Mouse (Mus musculus): ENCODE results near the gene Dnase1l2. TPM values are rescaled to one million over a fixed set of nuclear protein-coding genes. Genes with fewer than 3 reads are reported as not detected.

Gene Dnase1l2
- polyA plus RNA-seq, 1 experiment from 2014 or later = 1.4 TPM

GRCm38 (mm10) chr17:24478663-24479380 is 35.9 kb upstream of the Dnase1l2 start, which contains the start of gene Mlst8:
Mlst8 (minus strand) TSS chr17:24479078.
- ATAC-seq (peak; percentile 97), DNase-seq (ENCODE audit: low spot score) (peak; percentile 99)
- H3K27me3 ChIP-seq (replicated peaks; ENCODE audit: insufficient read depth, low read length) = no peaks in the 10 kb centered on the region
- H3K9ac ChIP-seq (replicated peaks; ENCODE audit: low read depth) = peak within 1 kb of the TSS; percentile 76
- H3K4me2 ChIP-seq (replicated peaks; ENCODE audit: low read depth, low read length) = peak within 1 kb of the TSS; percentile 49
- no peaks in the 10 kb centered on the region for H3K9me3 ChIP-seq (ENCODE audit: low read length)
- TF ChIP-seq CTCF (IDR thresholded peaks at IDR 0.05) (peak; percentile 91), EP300 (IDR thresholded peaks at IDR 0.05) (0 out of 2 replicates have a peak, but pooled peaks have one; percentile 40)
- peaks cover 17% of the 10 kb centered on the region; the same call in 1 of the 2 replicates for H3K36me3 ChIP-seq (ENCODE audit: insufficient read depth, low read length)
- 3% methylated on average over 48 of the region's 48 CpGs for WGBS
- H3K27ac ChIP-seq (ENCODE audit: low read length) = peak within 1 kb of the TSS; percentile 93
- peaks cover 8% of the 10 kb centered on the region; the same call in 1 of the 2 replicates for H3K4me1 ChIP-seq (ENCODE audit: insufficient read depth, low read depth, low read length)
- peak within 1 kb of the TSS; percentile 91 for H3K4me3 ChIP-seq (ENCODE audit: low read depth, low read length)

- Histone ChIP-seq H3K9ac (replicated peaks; ENCODE audit: low read depth) (peak overlapping the region; percentile 5; the same call in 1 of the 2 replicates), H3K27ac (ENCODE audit: low read length) (no peak overlapping the region), H3K4me3 (ENCODE audit: low read depth, low read length) (peak overlapping the region; percentile 91), H3K27me3 (replicated peaks; ENCODE audit: insufficient read depth, low read length) (no peaks in the 10 kb centered on the region), H3K4me1 (ENCODE audit: insufficient read depth, low read depth, low read length) (peaks cover 8% of the 10 kb centered on the region; the same call in 1 of the 2 replicates), H3K9me3 (ENCODE audit: low read length) (no peaks in the 10 kb centered on the region), H3K36me3 (ENCODE audit: insufficient read depth, low read length) (peaks cover 17% of the 10 kb centered on the region; the same call in 1 of the 2 replicates), H3K4me2 (replicated peaks; ENCODE audit: low read depth, low read length) (peak overlapping the region; percentile 49)
- DNase-seq (ENCODE audit: low spot score) (peak; percentile 19), ATAC-seq (no peak)
- WGBS = 42% methylated on average over 11 of the region's 11 CpGs
- TF ChIP-seq CTCF (IDR thresholded peaks at IDR 0.05) = no peak
- no peak for TF ChIP-seq EP300 (IDR thresholded peaks at IDR 0.05)
These were observed 35.2 kb upstream of the Dnase1l2 start for GRCm38 (mm10) chr17:24477985-24478600.

- H3K9me3 ChIP-seq (ENCODE audit: low read length) = no peaks in the 10 kb centered on the region
- no peak overlapping the region for H3K4me2 ChIP-seq (replicated peaks; ENCODE audit: low read depth, low read length)
- DNase-seq (ENCODE audit: low spot score) (no peak), ATAC-seq (no peak)
- no peak overlapping the region for H3K4me3 ChIP-seq (ENCODE audit: low read depth, low read length)
- peaks cover 14% of the 10 kb centered on the region; the same call in 1 of the 2 replicates for H3K4me1 ChIP-seq (ENCODE audit: insufficient read depth, low read depth, low read length)
- 91% methylated on average over 20 of the region's 20 CpGs for WGBS
- 0 out of 2 replicates have a peak overlapping the region, but pooled peaks have one; percentile 5 for H3K9ac ChIP-seq (replicated peaks; ENCODE audit: low read depth)
- peaks cover 17% of the 10 kb centered on the region; the same call in 1 of the 2 replicates for H3K36me3 ChIP-seq (ENCODE audit: insufficient read depth, low read length)
- H3K27me3 ChIP-seq (replicated peaks; ENCODE audit: insufficient read depth, low read length) = no peaks in the 10 kb centered on the region
- no peak overlapping the region for H3K27ac ChIP-seq (ENCODE audit: low read length)
- no peak for TF ChIP-seq CTCF (IDR thresholded peaks at IDR 0.05)
- TF ChIP-seq EP300 (IDR thresholded peaks at IDR 0.05) = no peak
These were observed 34.4 kb upstream of the Dnase1l2 start for GRCm38 (mm10) chr17:24477053-24477984.

- DNase-seq (ENCODE audit: low spot score) (no peak), ATAC-seq (no peak)
- Histone ChIP-seq H3K9me3 (ENCODE audit: low read length) (no peaks in the 10 kb centered on the region), H3K9ac (replicated peaks; ENCODE audit: low read depth) (no peak overlapping the region), H3K27ac (ENCODE audit: low read length) (no peak overlapping the region), H3K4me3 (ENCODE audit: low read depth, low read length) (no peak overlapping the region), H3K36me3 (ENCODE audit: insufficient read depth, low read length) (peaks cover 17% of the 10 kb centered on the region; the same call in 1 of the 2 replicates), H3K4me1 (ENCODE audit: insufficient read depth, low read depth, low read length) (peaks cover 25% of the 10 kb centered on the region; the same call in 1 of the 2 replicates), H3K27me3 (replicated peaks; ENCODE audit: insufficient read depth, low read length) (no peaks in the 10 kb centered on the region), H3K4me2 (replicated peaks; ENCODE audit: low read depth, low read length) (no peak overlapping the region)
- no peak for TF ChIP-seq CTCF (IDR thresholded peaks at IDR 0.05)
- no peak for TF ChIP-seq EP300 (IDR thresholded peaks at IDR 0.05)
- WGBS = 88% methylated on average over 10 of the region's 10 CpGs
These were observed 33.3 kb upstream of the Dnase1l2 start for GRCm38 (mm10) chr17:24476022-24476776.

GRCm38 (mm10) chr17:24475586-24475985 is 32.7 kb upstream of the Dnase1l2 start:
- peaks cover 28% of the 10 kb centered on the region; the same call in 1 of the 2 replicates for H3K4me1 ChIP-seq (ENCODE audit: insufficient read depth, low read depth, low read length)
- peaks cover 17% of the 10 kb centered on the region; the same call in 1 of the 2 replicates for H3K36me3 ChIP-seq (ENCODE audit: insufficient read depth, low read length)
- no peak overlapping the region for H3K9ac ChIP-seq (replicated peaks; ENCODE audit: low read depth)
- no peak for TF ChIP-seq CTCF (IDR thresholded peaks at IDR 0.05)
- TF ChIP-seq EP300 (IDR thresholded peaks at IDR 0.05) = no peak
- 83% methylated on average over 6 of the region's 6 CpGs for WGBS
- DNase-seq (ENCODE audit: low spot score) (no peak), ATAC-seq (no peak)
- no peak overlapping the region for H3K4me3 ChIP-seq (ENCODE audit: low read depth, low read length)
- H3K27ac ChIP-seq (ENCODE audit: low read length) = no peak overlapping the region
- H3K4me2 ChIP-seq (replicated peaks; ENCODE audit: low read depth, low read length) = no peak overlapping the region
- no peaks in the 10 kb centered on the region for H3K27me3 ChIP-seq (replicated peaks; ENCODE audit: insufficient read depth, low read length)
- no peaks in the 10 kb centered on the region for H3K9me3 ChIP-seq (ENCODE audit: low read length)
